Mouse (Mus musculus): ENCODE results near the gene Slc22a23. TPM values are rescaled to one million over a fixed set of nuclear protein-coding genes. Genes with fewer than 3 reads are reported as not detected.

Slc22a23 gene
- polyA plus RNA-seq, 1 experiment from 2014 or later = 2.6 TPM

DNA sequence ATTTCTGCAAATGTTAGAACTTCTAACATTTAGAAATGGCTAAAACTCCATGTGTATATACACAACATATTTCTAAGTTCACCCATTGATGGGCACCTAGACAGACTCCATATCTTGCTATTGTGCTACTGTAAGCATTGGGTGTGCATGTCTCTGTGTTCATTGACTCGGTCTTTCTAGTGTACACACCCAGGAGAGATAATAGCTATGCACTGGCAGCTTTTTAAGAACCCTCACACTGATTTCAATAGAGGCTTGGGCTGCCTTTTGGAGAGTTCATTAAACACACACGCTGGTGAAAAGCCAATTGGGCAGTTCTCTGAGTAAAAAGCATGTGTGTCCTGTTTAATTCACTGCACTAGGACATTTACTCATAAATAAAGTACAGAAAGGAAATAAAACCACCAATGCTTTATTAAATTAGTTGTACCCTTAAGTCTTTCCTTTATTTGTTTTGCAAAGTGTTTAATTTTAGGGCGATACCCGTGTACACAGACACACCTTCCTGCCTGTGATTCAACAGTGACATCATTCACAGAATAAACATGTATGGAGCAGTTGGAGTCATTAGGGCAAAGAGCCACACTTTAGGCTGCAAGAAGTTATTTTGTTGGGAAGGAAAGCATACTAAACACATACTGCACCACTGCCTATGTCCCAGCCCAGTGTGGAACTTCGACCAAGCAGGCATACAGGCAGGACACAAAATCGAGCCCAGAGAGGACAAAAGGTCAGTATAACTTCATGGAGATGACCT lies 137.1 kb downstream of the Slc22a23 start:
- H3K9ac ChIP-seq (replicated peaks; ENCODE audit: low read length) = no peak overlapping the region
- H3K4me1 ChIP-seq (ENCODE audit: insufficient read depth, low read length) = peaks cover 5% of the 10 kb centered on the region; the same call in 1 of the 2 replicates
- no peaks in the 10 kb centered on the region for H3K36me3 ChIP-seq (ENCODE audit: insufficient read depth, low read length)
- H3K4me3 ChIP-seq (ENCODE audit: low read length) = no peak overlapping the region
- no peak for ATAC-seq (ENCODE audit: low FRiP score, low TSS enrichment)
- no peaks in the 10 kb centered on the region for H3K27me3 ChIP-seq (ENCODE audit: insufficient read depth, low read length)
- 61% methylated on average over 6 of the region's 6 CpGs for WGBS
- H3K9me3 ChIP-seq (ENCODE audit: low read length) = no peaks in the 10 kb centered on the region
- H3K4me2 ChIP-seq (replicated peaks; ENCODE audit: low read depth, low read length) = no peak overlapping the region
- no peak overlapping the region for H3K27ac ChIP-seq (ENCODE audit: low read length)

DNA sequence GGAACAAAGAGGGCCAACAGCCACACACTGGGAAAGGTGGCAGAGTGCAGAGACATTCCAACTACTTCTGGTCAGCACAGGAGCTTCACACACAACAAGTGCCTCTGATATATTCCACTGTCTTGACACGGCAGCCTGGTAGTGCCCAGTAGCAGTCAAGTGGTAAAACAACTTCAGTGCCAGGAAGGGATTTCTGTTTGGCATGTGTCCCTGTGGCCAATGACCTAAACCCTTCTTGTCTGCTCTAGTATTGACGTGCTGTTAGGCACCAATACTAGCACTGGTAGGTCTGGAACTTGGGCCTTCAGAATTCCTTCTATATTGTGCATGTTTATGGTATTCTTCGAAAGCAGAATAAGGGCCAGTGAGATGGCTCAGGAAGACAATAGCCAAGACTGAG lies 139.8 kb downstream of the Slc22a23 start:
- no peaks in the 10 kb centered on the region for H3K9me3 ChIP-seq (ENCODE audit: low read length)
- 93% methylated on average over 3 of the region's 3 CpGs for WGBS
- no peaks in the 10 kb centered on the region for H3K36me3 ChIP-seq (ENCODE audit: insufficient read depth, low read length)
- H3K9ac ChIP-seq (replicated peaks; ENCODE audit: low read length) = no peak overlapping the region
- no peak overlapping the region for H3K4me2 ChIP-seq (replicated peaks; ENCODE audit: low read depth, low read length)
- no peak overlapping the region for H3K4me3 ChIP-seq (ENCODE audit: low read length)
- no peaks in the 10 kb centered on the region for H3K4me1 ChIP-seq (ENCODE audit: insufficient read depth, low read length)
- no peaks in the 10 kb centered on the region for H3K27me3 ChIP-seq (ENCODE audit: insufficient read depth, low read length)
- no peak overlapping the region for H3K27ac ChIP-seq (ENCODE audit: low read length)
- no peak for ATAC-seq (ENCODE audit: low FRiP score, low TSS enrichment)

DNA sequence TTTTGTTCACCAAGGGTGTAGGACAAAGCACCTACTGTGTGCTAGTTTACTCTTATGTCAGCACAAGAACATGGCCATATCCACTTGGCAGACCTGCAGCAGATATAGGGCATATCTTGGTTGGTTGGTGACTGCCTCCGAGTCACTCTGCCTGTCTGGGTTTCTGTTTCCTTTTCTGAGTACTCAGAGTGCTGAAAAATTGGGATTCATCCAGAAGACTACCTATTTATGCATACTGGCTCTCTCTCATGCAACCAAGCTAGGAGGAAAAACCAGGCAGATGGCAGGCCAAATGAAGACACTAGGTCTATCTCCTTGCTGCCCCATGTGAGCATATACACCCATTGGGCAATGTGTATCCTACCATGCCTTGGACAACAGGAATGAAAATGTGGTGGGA lies 149.3 kb downstream of the Slc22a23 start:
- H3K27ac ChIP-seq (ENCODE audit: low read length) = no peak overlapping the region
- ATAC-seq (ENCODE audit: low FRiP score, low TSS enrichment) = no peak
- no peaks in the 10 kb centered on the region for H3K36me3 ChIP-seq (ENCODE audit: insufficient read depth, low read length)
- no peak overlapping the region for H3K4me2 ChIP-seq (replicated peaks; ENCODE audit: low read depth, low read length)
- no peaks in the 10 kb centered on the region for H3K27me3 ChIP-seq (ENCODE audit: insufficient read depth, low read length)
- WGBS = 94% methylated on average over 1 of the region's 1 CpGs
- H3K9me3 ChIP-seq (ENCODE audit: low read length) = no peaks in the 10 kb centered on the region
- H3K9ac ChIP-seq (replicated peaks; ENCODE audit: low read length) = no peak overlapping the region
- no peak overlapping the region for H3K4me3 ChIP-seq (ENCODE audit: low read length)
- no peaks in the 10 kb centered on the region for H3K4me1 ChIP-seq (ENCODE audit: insufficient read depth, low read length)

GRCm38 (mm10) chr13:34193384-34193783 lies 151.6 kb downstream of the Slc22a23 start:
- H3K27ac ChIP-seq (ENCODE audit: low read length) = no peak overlapping the region
- no peaks in the 10 kb centered on the region for H3K27me3 ChIP-seq (ENCODE audit: insufficient read depth, low read length)
- H3K9me3 ChIP-seq (ENCODE audit: low read length) = no peaks in the 10 kb centered on the region
- no peaks in the 10 kb centered on the region for H3K36me3 ChIP-seq (ENCODE audit: insufficient read depth, low read length)
- no peak overlapping the region for H3K4me3 ChIP-seq (ENCODE audit: low read length)
- 75% methylated on average over 8 of the region's 8 CpGs for WGBS
- H3K9ac ChIP-seq (replicated peaks; ENCODE audit: low read length) = no peak overlapping the region
- 0 out of 2 replicates have a peak, but pooled peaks cover 8% of the 10 kb centered on the region for H3K4me1 ChIP-seq (ENCODE audit: insufficient read depth, low read length)
- no peak overlapping the region for H3K4me2 ChIP-seq (replicated peaks; ENCODE audit: low read depth, low read length)
- no peak for ATAC-seq (ENCODE audit: low FRiP score, low TSS enrichment)

DNA sequence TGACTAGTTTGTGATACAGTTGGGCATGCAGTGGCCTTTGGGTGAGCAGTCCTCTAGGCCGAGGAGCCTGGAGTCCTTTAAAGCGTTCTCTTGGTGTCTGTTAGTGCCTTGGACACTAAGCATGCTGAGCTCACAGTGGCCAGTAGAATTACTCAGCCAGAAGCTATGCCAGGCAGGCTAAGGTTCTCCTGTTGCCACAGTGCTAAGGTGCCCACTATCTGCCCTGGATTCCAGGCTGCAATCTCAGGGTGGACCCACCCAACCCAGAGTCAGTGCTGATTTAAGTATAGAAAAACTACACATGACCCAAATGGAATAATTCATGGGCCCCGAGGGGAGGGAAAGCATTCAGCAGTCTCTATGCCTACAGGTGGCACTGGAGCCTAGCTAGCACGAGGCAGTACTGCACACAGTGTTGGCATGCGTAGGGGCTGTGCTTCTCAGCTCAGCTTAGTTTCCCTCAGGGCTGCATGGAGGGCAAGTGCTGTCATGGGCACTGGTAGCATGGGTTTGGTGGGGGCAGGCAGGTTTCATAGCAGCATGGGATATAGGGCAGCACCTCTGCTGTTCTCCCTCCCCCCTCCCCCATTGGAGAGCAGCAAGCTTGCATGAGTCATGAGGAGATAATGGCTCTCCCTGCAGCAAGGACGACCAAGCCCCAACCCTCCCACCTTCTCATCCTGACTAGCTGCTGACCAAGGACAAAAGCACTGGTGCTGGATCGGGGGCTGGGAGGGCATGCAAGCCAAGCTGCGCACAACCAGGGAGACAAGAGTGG lies 152.4 kb downstream of the Slc22a23 start:
- Histone ChIP-seq H3K4me2 (replicated peaks; ENCODE audit: low read depth, low read length) (no peak overlapping the region), H3K9ac (replicated peaks; ENCODE audit: low read length) (no peak overlapping the region), H3K36me3 (ENCODE audit: insufficient read depth, low read length) (no peaks in the 10 kb centered on the region), H3K4me3 (ENCODE audit: low read length) (no peak overlapping the region), H3K9me3 (ENCODE audit: low read length) (no peaks in the 10 kb centered on the region), H3K27ac (ENCODE audit: low read length) (no peak overlapping the region), H3K27me3 (ENCODE audit: insufficient read depth, low read length) (no peaks in the 10 kb centered on the region), H3K4me1 (ENCODE audit: insufficient read depth, low read length) (0 out of 2 replicates have a peak, but pooled peaks cover 8% of the 10 kb centered on the region)
- WGBS = 60% methylated on average over 8 of the region's 8 CpGs
- ATAC-seq (ENCODE audit: low FRiP score, low TSS enrichment) = peak; percentile 78

DNA sequence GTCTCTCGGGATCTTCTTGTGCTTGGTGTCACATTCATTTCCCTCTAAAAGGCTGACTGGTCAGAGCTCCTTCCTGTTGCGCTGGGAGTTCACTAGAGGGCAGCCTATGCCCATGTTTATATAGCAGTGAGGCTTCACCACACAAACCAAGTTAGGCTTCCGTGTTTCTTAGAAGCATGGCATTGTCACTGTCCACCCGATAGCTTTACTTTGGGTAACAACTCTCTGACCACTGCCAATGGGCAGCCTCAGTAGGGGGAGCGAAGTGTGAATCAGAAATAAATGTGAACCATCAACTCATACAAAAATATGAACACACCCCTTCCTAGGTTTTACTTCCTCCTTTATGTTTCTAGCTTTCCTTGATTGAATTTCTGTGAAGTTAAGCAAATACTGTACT lies 157.4 kb downstream of the Slc22a23 start:
- WGBS = 12% methylated on average over 5 of the region's 5 CpGs
- Histone ChIP-seq H3K27ac (ENCODE audit: low read length) (no peak overlapping the region), H3K36me3 (ENCODE audit: insufficient read depth, low read length) (no peaks in the 10 kb centered on the region), H3K4me3 (ENCODE audit: low read length) (no peak overlapping the region), H3K4me1 (ENCODE audit: insufficient read depth, low read length) (0 out of 2 replicates have a peak, but pooled peaks cover 8% of the 10 kb centered on the region), H3K27me3 (ENCODE audit: insufficient read depth, low read length) (no peaks in the 10 kb centered on the region), H3K4me2 (replicated peaks; ENCODE audit: low read depth, low read length) (no peak overlapping the region), H3K9me3 (ENCODE audit: low read length) (no peaks in the 10 kb centered on the region), H3K9ac (replicated peaks; ENCODE audit: low read length) (no peak overlapping the region)
- peak; percentile 72; the same call in 1 of the 2 replicates for ATAC-seq (ENCODE audit: low FRiP score, low TSS enrichment)

GRCm38 (mm10) chr13:34185371-34185770 lies 159.6 kb downstream of the Slc22a23 start:
- Histone ChIP-seq H3K27ac (ENCODE audit: low read length) (no peak overlapping the region), H3K36me3 (ENCODE audit: insufficient read depth, low read length) (0 out of 2 replicates have a peak, but pooled peaks cover under 1% of the 10 kb centered on the region), H3K4me1 (ENCODE audit: insufficient read depth, low read length) (0 out of 2 replicates have a peak, but pooled peaks cover 8% of the 10 kb centered on the region), H3K4me3 (ENCODE audit: low read length) (no peak overlapping the region), H3K27me3 (ENCODE audit: insufficient read depth, low read length) (no peaks in the 10 kb centered on the region), H3K9ac (replicated peaks; ENCODE audit: low read length) (no peak overlapping the region), H3K4me2 (replicated peaks; ENCODE audit: low read depth, low read length) (no peak overlapping the region), H3K9me3 (ENCODE audit: low read length) (no peaks in the 10 kb centered on the region)
- WGBS = 83% methylated on average over 2 of the region's 2 CpGs
- no peak for ATAC-seq (ENCODE audit: low FRiP score, low TSS enrichment)

DNA sequence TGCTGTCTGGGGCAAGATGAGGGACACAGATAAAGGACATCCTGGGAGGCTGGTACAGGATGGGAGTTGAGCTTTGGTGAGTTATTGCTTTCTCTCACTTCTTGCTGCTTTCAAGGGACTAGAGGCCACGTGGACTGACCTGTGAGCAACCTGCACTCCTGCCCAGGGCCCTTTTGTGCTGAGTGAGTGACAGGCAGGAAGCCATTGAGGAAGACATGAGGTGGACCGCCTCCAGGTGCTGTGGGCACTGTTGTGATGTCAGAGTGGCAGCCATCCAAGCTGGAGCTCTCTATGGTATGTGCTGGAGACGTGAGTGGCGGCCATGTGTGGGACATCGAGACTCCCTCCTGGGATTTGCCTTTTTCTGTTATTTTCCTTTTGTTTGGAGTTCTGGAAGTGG lies 163.4 kb downstream of the Slc22a23 start:
- H3K9me3 ChIP-seq (ENCODE audit: low read length) = no peaks in the 10 kb centered on the region
- no peak for ATAC-seq (ENCODE audit: low FRiP score, low TSS enrichment)

GRCm38 (mm10) chr13:34174025-34174424 lies 171.0 kb downstream of the Slc22a23 start:
- ATAC-seq (ENCODE audit: low FRiP score, low TSS enrichment) = no peak
- H3K4me1 ChIP-seq (ENCODE audit: insufficient read depth, low read length) = no peaks in the 10 kb centered on the region
- no peak overlapping the region for H3K4me2 ChIP-seq (replicated peaks; ENCODE audit: low read depth, low read length)
- peaks cover 3% of the 10 kb centered on the region; the same call in 1 of the 2 replicates for H3K36me3 ChIP-seq (ENCODE audit: insufficient read depth, low read length)
- H3K4me3 ChIP-seq (ENCODE audit: low read length) = no peak overlapping the region
- H3K27ac ChIP-seq (ENCODE audit: low read length) = no peak overlapping the region
- 0 out of 2 replicates have a peak, but pooled peaks cover 2% of the 10 kb centered on the region for H3K9me3 ChIP-seq (ENCODE audit: low read length)
- H3K9ac ChIP-seq (replicated peaks; ENCODE audit: low read length) = no peak overlapping the region
- H3K27me3 ChIP-seq (ENCODE audit: insufficient read depth, low read length) = no peaks in the 10 kb centered on the region
- 90% methylated on average over 6 of the region's 6 CpGs for WGBS

More for the DNA sequence above, 163.4 kb downstream of the Slc22a23 start:
- H3K27me3 ChIP-seq (ENCODE audit: insufficient read depth, low read length) = no peaks in the 10 kb centered on the region
- H3K27ac ChIP-seq (ENCODE audit: low read length) = no peak overlapping the region
- H3K4me2 ChIP-seq (replicated peaks; ENCODE audit: low read depth, low read length) = no peak overlapping the region
- no peak overlapping the region for H3K9ac ChIP-seq (replicated peaks; ENCODE audit: low read length)
- H3K4me1 ChIP-seq (ENCODE audit: insufficient read depth, low read length) = no peaks in the 10 kb centered on the region
- peaks cover 3% of the 10 kb centered on the region; the same call in 1 of the 2 replicates for H3K36me3 ChIP-seq (ENCODE audit: insufficient read depth, low read length)
- WGBS = 78% methylated on average over 5 of the region's 5 CpGs
- H3K4me3 ChIP-seq (ENCODE audit: low read length) = no peak overlapping the region

All from kidney, embryonic 16.5 days (tissue).